Mouse (Mus musculus) kidney, postnatal 0 days (tissue): ENCODE measurements around the gene Gm11111. TPM values are rescaled to one million over a fixed set of nuclear protein-coding genes. Genes with fewer than 3 reads are reported as not detected.

Source experiments
- ATAC-seq: fragments of 200-750 bp; cut with Nextera tagmentation; replicated peaks from 2 replicates; pipeline ENCODE4 v1.8.0; 2017; ENCODE audit warnings: low read depth, moderate number of reproducible peaks, moderate TSS enrichment, moderate library complexity; ENCODE audit not compliant: low FRiP score
- DNase-seq: peaks from one replicate; pipeline ENCODE4 v3.0.0-alpha.2; 2016; ENCODE audit warnings: low spot score
- H3K27ac ChIP-seq: fragments of 300-500 bp; sonication (generic); 2 replicates; pipeline ENCODE4 v1.5.1; 2014; ENCODE audit warnings: mild to moderate bottlenecking
- H3K27me3 ChIP-seq: fragments of 300-500 bp; sonication (generic); 2 replicates; pipeline ENCODE4 v1.6.1; 2014; ENCODE audit warnings: low read length, mixed read lengths; ENCODE audit not compliant: insufficient read depth
- H3K36me3 ChIP-seq: fragments of 300-500 bp; sonication (generic); 2 replicates; pipeline ENCODE4 v1.6.1; 2014; ENCODE audit warnings: low read length, mixed read lengths; ENCODE audit not compliant: insufficient read depth
- H3K4me1 ChIP-seq: fragments of 300-500 bp; sonication (generic); replicated peaks from 2 replicates; pipeline ENCODE4 v1.6.1; 2014; ENCODE audit warnings: antibody characterized with exemption, low read length, mixed read lengths; ENCODE audit not compliant: insufficient read depth
- H3K4me2 ChIP-seq: fragments of 300-500 bp; sonication (generic); 2 replicates; pipeline ENCODE4 v1.6.1; 2014; ENCODE audit warnings: mild to moderate bottlenecking, low read length, moderate library complexity, mixed read lengths
- H3K4me3 ChIP-seq: fragments of 300-500 bp; sonication (generic); replicated peaks from 2 replicates; pipeline ENCODE4 v1.5.1; 2014; ENCODE audit warnings: low read depth, low read length
- H3K9ac ChIP-seq: fragments of 300-500 bp; sonication (generic); 2 replicates; pipeline ENCODE4 v1.6.1; 2014; ENCODE audit warnings: low read depth, low read length
- H3K9me3 ChIP-seq: fragments of 300-500 bp; sonication (generic); replicated peaks from 2 replicates; pipeline ENCODE4 v1.6.1; 2016; ENCODE audit warnings: low read length, inconsistent platforms, mixed read lengths
- CTCF ChIP-seq: IDR thresholded peaks from 2 replicates; pipeline ENCODE4 v1.5.1; 2016; ENCODE audit warnings: antibody characterized with exemption, low read depth, mild to moderate bottlenecking, moderate library complexity
- WGBS: fragments of 180-500 bp; shearing (Covaris S2); extraction: QIAGEN DNeasy Blood & Tissue Kit; methylation state at CpG from one replicate; pipeline ENCODE4 v1.1.7; 2014; 5-methylcytosine and 5-hydroxymethylcytosine counted together
- polyA plus RNA-seq: library from polyadenylated mRNA; unstranded; fragments of >200 nt; fragmentation: Nextera tagmentation; extraction: Ambion mirVana; gene quantifications from 2 replicates; pipeline ENCODE4 v1.2.1, GENCODE M21; 2015

Gm11111 gene
- polyA plus RNA-seq, 1 experiment from 2014 or later, result not detected

DNA sequence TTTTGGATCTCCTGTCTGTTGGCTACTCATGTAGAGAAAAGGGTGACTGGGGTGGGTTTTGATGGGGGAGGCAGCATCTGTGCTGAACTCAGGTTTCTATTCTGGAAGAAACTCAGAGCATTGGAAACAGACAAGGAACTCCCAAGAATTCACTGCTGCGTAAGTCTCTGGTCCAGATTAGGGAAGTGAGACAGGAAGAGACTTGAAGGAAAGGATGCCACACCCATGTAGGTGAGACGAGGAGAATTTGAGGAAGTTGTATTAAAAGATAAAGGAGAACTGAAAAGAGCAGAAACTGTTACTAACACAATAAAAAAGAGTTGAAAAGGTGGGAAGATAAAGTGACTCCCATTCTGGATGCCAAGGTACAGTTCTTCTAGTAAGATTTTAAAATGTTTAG, 25.9 kb downstream of the Gm11111 start:
- H3K27me3 ChIP-seq, result no peaks in the 10 kb centered on the region
- H3K4me2 ChIP-seq, result no peak overlapping the region
- H3K36me3 ChIP-seq, result no peaks in the 10 kb centered on the region
- no peak for DNase-seq
- H3K4me1 ChIP-seq, result no peaks in the 10 kb centered on the region
- TF ChIP-seq CTCF, result no peak
- H3K9me3 ChIP-seq, result no peaks in the 10 kb centered on the region
- no peak for ATAC-seq
- H3K27ac ChIP-seq, result no peak overlapping the region
- H3K4me3 ChIP-seq, result no peak overlapping the region
- WGBS, result 70% methylated on average over 2 of the region's 2 CpGs
- no peak overlapping the region for H3K9ac ChIP-seq

DNA sequence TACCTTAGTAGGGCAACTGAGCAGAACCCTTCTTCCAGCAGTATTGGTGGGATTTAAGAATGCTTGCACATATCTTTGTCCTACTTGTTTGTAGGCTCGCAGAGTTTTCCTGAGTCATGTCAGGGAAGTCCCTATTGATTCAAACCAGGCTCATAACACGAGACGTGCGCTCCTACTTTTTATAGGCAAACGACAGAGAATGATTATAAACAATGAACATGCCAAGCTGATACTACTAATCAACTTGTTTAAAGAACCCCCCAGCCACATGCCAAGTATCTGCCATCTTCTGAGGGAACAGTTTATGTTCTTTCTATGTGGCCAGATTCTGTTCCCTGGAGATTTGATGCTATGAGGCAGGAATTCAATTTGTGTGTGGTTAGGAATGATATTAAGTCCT, 28.3 kb downstream of the Gm11111 start:
- H3K4me2 ChIP-seq, result no peak overlapping the region
- no peak overlapping the region for H3K4me3 ChIP-seq
- DNase-seq (no peak), ATAC-seq (no peak)
- H3K4me1 ChIP-seq, result no peaks in the 10 kb centered on the region
- no peaks in the 10 kb centered on the region for H3K9me3 ChIP-seq
- TF ChIP-seq CTCF, result no peak
- H3K27me3 ChIP-seq, result no peaks in the 10 kb centered on the region
- no peaks in the 10 kb centered on the region for H3K36me3 ChIP-seq
- no peak overlapping the region for H3K27ac ChIP-seq
- 68% methylated on average over 5 of the region's 5 CpGs for WGBS
- H3K9ac ChIP-seq, result no peak overlapping the region

DNA sequence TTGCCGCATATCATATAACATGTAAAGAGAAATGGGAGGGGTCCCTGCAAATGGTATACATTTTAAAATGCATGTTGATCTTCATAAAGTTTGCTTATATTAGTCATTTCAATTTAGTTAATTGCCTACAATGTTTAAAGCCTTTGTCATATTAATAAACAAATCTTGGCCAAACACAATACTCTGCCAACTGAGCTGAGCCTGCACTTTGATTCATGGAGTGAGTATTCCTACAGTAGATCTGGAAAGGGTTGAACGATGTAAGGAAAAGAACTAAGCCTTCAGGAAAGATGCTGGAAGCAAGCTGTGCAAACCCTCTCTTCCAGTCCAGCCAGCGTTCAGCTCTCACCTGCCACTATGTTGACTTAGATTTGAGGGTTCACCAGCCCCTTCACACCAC, 29.6 kb downstream of the Gm11111 start:
- Histone ChIP-seq H3K36me3 (no peaks in the 10 kb centered on the region), H3K9ac (no peak overlapping the region), H3K4me3 (no peak overlapping the region), H3K4me2 (no peak overlapping the region), H3K4me1 (no peaks in the 10 kb centered on the region), H3K9me3 (no peaks in the 10 kb centered on the region), H3K27me3 (no peaks in the 10 kb centered on the region), H3K27ac (no peak overlapping the region)
- WGBS, result 76% methylated on average over 3 of the region's 3 CpGs
- DNase-seq (no peak), ATAC-seq (no peak)
- TF ChIP-seq CTCF, result no peak

DNA sequence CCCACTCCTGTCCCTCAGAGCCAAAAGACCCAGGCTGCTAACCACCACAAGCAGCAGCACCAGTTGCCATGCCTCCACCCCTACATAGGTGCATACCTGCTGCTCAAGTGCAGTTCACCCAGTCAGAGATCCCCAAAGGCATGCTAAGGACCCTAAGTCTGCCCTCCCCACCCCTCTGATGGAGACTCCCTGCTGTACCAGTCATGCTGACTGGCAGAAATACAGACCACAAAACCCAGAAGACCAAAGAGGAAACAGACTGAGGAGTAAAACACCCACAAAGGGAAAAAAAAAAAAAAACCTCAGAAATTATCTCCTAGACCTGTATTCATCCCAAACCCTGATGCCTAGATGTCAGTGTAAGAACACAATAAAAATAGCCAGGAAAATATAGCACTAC, 33.4 kb downstream of the Gm11111 start:
- no peak overlapping the region for H3K27ac ChIP-seq
- H3K36me3 ChIP-seq, result no peaks in the 10 kb centered on the region
- TF ChIP-seq CTCF, result no peak
- H3K4me2 ChIP-seq, result no peak overlapping the region
- no peaks in the 10 kb centered on the region for H3K9me3 ChIP-seq
- no peaks in the 10 kb centered on the region for H3K4me1 ChIP-seq
- H3K4me3 ChIP-seq, result no peak overlapping the region
- DNase-seq (no peak), ATAC-seq (no peak)
- H3K27me3 ChIP-seq, result no peaks in the 10 kb centered on the region
- no peak overlapping the region for H3K9ac ChIP-seq

Other genes starting within 250 kb of the Gm11111 start
- gene Cfap299, start 223.4 kb upstream of the Gm11111 start, polyA plus RNA-seq, result 0.34 and 0.43 TPM in 2 replicates